Mouse (Mus musculus) NIH3T3 (cell line): ENCODE data around the gene Sun2.

Experiments used
- DNase-seq: peaks from one replicate; pipeline ENCODE4 v3.0.0-alpha.2; 2012; ENCODE audit warnings: low read depth

Gene Sun2

DNA sequence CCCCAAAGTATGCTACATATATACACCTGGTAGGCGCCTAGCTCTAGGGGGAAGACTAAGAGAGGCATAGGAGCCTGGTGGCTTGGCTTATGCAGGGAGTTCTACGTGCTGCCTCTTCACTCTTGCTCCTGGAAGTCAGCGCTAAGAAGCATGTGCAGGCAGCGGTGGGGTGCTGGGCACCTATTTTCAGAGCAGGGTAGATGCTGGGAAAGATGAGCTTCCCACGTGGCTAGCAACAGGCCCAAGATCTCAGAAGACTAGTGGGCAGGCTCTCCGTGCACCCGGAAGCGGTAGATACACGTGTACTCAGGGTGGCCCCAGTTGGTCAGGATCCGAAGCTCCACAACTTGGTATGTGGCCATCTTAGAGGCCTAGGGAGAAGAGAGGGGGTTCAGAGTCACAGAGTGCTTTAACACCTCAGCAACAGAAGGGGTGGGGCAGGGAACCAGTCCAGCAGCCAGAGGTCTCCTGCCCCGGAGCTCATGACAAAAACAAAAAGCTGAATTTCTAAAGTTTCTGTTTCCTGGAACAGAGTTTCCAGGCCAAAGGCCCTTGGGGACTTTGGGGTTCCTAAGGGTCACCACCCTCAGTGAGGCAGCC is 17.0 kb downstream of the Sun2 start:
- DNase-seq = no peak

DNA sequence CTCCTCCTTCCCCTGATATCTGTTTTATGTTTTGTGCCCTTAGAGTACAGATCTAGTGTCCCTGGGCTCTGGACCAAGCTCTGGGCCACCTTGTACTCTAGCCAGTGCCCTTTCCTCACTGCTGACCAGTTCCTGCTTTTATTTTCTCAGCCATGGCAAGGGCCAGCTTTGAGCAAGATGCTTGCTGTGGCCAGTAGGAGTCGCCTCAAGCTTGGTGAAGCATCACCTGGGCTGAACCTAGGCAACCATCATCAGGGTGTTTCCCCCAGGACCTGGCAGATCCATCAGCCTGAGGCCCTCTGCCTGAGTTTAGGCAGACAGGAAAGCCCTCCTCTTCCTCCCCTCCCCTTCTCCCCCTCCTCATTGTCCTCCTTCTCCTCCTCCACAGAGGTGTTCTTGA is 18.9 kb downstream of the Sun2 start:
- peak; percentile 57 for DNase-seq

DNA sequence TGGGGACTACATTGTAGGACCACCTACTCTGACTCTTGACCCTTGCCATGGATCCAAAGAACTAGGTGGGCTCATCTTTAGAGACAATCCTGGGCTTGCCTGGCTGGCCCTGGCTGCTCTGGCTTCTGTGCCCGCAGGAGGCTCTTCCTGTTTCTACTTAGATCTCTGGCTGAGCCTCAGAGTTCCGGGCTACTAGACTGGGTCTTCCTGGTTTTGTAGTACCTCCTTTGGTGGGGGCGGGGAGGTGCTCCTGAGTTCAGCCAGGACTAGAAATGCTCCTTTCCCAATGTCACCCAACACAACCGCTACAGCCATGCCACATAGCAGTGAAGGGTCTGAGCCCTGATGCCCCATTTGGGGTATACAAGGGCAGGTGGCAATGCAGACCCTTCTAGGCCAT is 21.5 kb downstream of the Sun2 start:
- no peak for DNase-seq

DNA sequence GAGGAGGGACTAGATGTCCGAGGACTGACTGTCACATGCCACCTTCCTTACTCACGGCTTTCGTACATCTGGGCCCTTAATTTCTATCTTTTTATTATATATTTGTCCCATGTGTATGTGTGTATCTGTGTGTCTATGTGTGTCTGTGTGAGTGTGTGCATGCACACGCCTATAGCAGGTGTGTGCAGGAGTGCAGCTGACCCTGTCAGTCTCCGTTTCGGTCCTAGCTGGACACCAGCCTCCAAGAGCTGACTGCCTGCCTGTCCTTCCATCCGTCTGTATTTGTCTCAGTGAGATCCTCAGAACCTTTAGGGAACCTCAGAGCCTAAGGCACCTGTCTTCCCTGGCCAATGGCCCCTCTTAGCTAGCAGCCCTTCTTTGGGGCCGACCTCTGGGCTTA is 22.1 kb downstream of the Sun2 start:
- DNase-seq = no peak

DNA sequence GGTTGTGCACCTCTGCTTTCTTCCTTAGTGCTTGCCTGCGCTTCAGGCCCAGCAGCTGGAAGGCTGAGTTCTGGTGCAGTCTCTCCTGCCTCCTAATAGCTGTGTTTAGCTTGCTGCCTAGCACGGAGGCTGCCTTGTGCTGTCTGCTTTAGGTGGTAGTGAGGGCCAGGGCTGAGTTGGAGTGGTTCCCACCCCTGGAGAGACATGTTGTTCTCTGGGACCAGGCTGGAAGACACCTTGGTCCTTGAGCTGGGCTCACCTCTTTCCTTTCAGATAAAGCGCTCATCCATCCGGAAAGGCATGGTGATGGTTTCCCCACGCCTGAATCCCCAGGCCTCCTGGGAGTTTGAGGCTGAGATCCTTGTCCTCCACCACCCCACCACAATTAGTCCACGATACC is 25.6 kb downstream of the Sun2 start:
- no peak for DNase-seq

DNA sequence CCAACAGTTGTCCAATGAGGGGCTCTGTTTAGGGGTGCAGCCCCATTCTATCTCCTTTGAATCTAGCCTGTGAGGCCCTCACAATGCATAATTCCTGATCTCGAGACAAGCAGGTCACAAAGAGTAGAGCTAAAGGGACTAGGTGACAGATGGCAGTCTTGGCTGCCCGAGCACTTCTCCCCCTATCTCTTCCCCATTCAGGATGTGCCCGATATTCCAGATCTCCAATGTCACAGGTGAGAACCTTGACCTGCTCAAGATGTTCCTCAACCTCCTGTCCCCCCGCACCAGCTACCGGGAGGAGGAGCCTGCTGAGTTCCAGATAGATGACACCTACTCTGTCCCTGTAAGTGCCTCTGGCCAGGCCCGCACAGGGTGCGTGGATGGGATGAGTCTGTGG is 26.7 kb downstream of the Sun2 start:
- no peak for DNase-seq

DNA sequence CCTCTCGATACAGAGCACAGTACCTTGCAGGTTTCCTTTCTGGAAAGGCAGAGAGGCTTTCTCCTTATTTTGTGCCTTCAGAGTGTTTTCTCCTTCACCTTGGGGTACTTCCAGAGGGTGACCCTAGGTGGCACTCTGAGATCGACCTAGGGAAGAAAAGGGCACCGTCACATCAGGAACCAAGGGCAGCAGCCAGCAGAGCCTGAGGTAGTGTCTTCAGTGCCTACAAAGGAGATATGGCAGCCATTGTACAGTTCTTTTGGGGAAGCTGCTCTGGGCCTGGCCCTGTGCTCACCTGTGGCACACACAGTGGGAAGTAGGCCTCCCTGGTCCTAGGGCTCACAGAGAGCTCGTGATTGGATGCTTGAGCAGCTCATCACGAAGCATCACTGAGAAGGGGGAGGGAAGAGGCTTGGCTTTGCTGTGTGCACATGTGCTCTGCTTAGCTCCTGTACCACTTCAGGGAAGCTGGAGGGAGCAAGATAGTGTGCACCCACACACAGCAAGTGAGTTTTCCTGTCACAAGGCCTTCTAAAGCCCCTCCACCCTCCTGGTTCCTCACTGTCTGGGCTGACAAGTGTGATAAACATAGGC is 34.0 kb downstream of the Sun2 start:
- no peak for DNase-seq

DNA sequence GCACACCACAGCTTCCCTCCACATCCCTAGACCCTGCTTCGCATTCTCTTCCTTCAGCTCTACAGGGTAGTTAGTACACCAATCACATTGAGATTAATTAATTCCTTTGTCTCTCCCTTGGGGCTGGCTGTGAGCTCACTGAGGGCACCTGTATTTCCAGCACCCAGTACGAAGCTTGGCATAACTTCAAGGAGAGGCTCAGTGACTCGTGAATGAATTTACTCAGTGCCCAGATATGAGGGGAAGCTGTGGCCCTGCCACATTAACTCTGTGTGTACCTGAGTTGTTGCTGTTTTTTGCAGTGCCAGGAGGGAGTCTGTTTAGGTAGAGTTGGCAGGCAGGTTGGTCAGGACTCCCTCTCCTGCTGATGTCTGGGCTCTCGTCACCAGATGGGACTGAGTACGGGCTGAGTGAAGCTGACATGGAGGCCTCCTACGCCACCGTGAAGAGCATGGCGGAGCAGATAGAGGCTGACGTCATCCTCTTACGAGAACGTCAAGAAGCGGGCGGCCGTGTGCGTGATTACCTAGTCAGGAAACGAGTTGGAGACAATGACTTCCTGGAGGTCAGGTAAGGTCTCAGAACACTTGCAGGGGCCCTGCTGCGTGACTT is 35.6 kb downstream of the Sun2 start:
- DNase-seq = no peak

DNA sequence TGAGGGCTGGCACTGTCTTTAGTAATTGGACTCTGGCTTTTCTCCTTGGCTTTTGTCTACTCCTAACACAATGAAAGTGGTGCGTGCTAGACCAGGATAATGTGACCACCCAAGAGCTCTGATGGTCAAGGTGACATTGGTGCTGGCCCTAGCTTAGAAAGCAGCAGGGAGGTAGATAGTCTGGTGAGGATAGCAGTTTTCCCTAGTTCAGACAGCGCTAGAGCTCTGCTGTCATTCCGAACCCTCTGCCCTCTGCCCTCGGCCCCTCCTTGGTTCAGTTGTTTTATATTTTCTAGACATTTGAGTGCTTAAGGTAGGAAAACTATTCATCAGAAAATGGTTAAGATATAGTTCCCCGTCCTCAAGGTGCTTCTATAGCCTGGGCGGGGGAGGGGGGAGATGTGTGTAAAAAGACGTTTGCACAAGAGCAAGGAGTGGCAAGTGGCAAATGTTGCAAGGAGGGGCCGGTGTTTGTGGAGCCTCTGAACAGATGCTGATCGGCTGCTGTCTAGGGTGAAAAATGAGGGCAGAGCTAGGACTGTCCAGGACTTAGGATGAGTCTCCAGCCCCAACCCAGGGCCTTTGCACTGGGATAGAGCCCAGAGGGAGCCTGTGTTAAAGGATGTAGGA is 44.7 kb downstream of the Sun2 start:
- no peak for DNase-seq

DNA sequence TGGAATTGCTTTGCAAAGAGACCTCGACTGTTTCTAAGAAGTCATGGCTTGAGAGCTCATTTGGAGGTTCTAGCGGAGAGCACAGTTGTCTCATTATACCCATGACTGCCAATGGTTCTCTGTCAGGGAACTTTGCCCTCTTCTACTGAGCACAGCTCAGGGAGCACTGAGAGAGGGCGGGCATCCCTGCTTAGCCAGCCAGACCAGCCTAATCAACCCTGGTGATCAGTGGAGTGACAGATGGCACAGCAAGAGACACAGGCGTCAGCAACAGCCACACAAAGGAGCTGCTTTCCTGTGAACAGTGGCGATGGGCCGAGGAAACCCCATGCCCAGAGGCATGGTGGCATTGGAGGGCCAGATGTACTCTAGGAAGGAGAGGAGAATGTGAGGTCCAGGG is 45.3 kb downstream of the Sun2 start:
- no peak for DNase-seq

DNA sequence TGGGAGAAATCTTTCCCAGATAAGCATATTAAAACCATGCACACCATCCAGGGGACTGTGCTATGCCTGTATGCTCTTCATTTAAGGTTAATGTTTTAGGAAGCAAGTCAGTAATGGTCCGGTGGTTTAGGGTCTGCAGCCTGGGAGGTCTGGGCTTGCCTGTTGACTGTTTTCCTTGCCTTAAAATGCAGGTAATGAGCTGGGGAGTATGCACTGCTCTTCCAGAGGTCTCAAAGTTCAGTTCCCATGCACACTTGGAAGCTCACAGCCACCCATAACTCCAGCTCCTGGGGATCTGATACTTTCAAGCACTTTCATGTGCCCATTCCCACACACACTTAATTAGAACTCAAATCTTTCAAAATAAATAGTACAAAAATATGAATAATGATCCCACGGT is 45.8 kb downstream of the Sun2 start:
- no peak for DNase-seq

DNA sequence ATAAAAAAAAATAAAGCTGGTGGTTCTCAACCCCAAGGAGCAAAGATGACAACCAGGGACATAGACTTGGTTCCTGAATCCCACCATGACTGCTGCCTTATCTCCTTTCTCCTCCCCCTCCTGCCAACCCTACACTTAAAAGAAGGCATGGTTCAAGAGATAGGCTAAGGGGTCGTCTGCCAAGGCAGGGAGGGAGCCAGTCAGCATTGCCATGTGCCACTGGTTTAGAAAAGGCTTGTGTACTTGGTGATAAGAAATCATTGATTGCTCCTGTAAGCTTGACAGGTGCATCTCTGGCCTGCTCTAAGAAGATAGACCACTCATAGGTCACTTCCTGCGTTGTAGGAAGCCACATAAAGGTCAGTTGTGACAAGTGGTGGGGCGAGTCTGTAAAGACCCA is 46.8 kb downstream of the Sun2 start:
- no peak for DNase-seq

DNA sequence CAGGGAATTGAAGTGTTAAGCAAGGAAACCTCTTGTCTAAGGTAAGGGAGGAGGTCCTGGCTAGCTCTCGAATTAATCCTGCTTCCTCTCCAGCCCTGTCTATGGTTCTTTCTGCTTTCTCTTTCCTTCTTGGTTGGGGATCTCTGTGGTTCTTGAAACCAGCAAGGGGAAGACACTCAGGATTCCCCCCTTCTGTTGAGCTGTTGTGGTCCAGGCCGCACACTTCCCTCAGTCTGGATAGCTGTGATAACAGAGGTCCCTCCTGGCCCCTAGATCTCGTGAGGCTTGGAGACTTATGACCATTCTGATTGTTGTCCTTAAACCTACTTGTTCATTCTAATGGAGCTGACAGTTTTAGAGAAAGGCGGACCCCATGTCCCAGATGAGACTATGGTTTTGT is 47.8 kb downstream of the Sun2 start:
- no peak for DNase-seq

DNA sequence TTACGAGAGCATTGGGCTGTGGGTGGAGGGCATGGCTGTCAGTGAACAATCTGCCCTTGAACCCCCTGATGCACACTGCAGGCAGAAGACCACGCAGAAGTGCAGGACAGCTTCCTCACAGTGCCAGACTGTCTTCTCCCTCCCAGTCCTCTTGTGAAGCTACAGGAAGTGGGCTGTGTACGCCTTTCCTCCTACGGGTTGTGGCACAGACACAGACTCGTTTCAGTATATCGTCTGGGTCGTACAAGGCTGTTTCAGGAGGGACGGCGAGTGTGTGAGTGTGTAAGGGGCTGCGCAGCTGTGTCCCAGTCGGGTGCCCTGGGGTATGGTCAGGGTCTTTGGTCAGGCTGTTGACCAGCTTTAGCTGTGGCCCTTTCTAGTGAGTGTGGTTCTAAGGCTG is 48.6 kb downstream of the Sun2 start:
- no peak for DNase-seq

DNA sequence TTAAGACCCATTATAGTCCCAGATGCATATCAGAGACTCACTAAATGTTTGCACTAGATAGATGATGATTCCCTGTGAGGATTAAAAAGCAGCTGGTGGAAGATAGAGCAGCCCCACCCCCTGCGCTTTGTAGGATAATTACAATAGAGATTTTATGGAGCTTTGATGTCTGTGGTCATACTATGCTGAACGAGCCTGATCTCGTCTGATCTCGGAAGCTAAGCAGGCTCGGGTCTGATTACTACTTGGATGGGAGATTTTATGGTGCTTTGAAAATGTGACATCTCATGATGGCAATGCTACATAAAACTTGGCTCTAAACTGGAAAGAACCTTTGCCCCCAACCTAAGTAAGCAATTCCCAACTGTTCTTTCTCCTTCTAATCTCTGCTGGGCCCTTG is 50.0 kb downstream of the Sun2 start:
- DNase-seq = no peak

DNA sequence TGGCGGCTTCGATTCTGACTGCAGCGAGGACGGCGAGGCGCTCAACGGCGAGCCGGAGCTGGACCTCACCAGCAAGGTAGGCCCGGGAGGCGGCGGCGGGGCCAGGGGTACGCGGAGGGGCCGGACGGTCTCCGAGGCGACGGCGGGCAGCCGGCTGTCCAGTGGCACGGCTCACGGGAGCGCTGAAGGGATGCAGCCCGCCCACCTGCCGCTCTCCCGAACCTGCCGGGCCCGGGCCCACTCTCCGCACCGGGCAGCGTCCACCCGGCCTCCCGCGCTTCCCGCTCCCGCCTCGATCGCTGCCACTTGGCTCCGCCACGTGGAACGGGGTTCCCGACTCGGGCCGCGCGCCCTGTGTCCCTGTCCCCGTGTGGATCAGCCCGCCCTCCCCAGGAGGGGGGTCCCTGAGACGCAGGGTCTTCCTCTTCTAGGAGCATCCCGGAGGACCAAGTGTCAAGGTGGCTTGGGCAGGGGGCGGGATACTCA is 51.3 kb downstream of the Sun2 start:
- no peak for DNase-seq

DNA sequence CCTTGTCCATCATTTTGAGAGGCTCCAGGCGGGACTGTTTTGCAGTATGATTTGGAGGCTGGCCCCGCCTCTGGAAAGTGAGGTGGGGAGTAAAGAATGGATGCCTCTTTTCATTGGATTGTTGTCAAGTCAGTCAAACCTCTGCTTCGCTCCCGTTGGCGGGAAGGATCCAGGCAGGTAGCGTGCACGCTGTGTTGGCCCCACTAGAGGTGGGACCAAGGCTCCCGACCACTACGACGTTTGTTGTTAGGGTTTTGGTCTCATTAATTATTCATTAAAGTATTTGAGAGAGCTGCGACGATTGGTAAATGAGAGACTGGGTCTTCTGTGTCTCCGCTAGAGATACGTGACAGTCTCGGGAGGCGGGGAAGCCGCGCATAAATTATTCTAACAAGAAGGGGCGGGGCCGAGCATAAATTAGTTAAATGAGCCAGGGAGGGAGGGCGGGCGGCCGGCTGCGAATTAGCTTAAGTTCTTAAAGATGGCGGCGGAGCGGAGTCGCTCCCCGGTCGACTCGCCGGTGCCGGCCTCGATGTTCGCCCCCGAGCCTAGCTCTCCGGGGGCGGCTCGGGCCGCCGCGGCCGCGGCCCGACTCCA is 51.8 kb downstream of the Sun2 start, which contains the start of gene Gtpbp1:
TSS of gene Gtpbp1 (plus strand) at position 420 of the 597 bp plus-strand sequence.
- peak; percentile 100 for DNase-seq

DNA sequence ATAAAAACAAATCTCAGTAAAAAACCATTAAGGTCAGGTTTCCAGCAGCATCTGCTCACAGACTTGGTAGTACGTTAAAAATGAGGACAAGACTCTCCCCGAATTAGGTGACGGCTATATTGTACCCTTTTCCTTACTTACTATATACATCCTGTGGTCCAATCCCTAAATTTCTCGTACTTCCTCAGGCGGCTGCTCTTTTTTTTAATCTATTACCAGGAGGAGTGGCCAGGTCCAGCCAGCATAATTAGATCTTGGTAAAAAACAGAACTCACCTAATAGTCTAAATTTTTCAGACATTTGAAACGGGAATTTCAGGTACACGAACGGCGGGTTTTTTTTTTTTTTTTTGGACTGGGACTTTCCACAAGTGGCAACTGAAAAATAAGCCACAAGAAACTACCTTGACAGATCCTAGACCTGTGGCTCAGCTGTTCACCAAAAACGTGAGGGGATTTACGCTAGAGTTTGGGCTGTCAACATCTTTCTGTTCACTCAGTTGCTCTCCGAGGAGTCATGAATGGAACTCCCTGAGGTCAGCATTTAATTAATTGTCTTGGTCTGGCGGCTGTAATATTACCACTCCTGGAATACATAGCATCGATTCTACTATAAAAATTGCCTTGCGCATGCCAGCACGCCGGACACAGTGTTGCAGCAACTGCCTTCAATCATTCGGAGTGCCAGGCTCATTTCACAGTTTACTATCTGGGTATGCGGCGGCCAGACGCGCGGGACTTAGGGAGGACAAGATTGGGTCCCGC is 52.5 kb downstream of the Sun2 start:
- DNase-seq = no peak

DNA sequence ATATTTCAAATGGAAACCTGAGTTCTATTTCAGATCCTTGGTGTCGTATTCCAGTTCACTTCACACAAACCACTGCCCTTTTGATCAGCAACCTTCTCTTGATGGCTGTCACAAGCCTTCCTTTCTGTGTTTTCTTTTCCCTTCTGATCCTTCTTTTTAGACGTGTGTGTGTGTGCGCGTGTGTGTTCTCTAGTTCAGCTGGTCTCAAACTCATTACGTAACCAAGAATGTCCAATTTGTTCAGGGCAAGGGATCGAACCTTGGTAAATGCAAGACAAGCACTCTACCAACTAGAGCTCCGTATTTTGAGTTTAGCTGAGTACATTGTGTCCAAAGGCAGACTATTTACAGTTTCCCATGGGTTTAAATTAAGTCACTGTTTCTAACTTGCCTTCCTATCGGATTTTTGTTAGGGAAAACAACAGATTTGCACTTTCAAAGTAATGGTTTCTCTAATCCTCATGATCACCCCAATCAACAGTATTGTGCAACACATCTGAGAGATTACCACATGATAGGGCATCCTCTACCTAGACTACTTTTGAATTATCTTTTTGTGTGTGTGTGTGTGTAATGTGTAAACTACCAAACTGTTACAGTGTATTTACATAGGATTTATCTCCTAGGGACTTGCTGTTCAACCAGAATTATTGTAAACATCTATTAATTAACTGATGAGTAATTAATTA is 53.9 kb downstream of the Sun2 start:
- no peak for DNase-seq

DNA sequence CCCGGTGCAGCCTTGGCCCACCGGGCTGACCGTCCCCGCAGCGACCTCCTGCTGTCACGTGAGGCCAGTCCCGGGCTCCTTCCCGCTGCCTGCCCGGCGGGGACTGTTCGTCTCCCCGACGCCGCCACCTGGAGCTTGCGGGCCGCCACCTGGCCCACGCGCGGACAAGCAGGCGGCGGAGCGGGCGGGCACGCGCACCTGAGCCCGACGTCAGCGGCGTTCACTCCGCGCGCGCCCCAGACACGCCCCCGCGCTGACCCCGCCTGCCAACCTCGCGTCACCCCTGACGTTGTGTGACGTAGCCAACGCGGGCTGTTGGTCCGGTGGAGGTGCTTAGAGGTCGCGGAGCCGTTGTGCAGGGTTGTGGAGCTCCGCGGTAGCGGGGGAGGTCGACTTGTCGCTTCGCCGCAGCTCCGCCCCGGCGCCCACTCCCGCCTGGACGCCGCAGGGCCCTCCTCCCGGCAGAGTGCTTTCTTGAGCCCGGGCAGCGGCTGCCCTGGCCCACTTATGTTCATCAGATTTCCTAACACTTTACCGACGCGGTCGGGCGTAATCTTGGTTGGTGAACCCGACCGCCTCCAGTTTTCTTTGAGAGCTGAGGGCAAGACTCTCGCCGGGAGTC is 54.6 kb downstream of the Sun2 start, which contains the start of gene Josd1:
TSS of gene Josd1 (minus strand) at position 274 of the 622 bp plus-strand sequence.
- DNase-seq = peak; percentile 96

DNA sequence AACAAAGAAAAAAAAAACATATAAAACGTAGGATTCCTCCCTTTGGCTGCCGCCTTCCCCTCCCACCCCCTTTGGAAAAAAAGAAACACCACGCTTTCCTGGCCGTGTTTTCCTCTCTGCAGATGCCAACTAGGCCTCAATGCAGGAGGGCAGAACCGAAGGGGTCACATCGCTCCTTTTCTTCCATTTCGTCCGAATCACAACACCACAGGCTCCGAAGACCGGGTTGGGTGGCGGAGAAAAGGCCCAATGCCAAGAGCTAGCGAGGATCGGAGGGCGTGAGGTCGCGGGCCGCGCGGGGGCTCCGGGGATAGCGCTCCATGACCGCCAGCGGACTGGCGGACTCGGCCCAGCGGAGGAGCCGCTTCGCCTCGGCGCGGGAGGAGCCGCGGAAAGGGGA is 55.2 kb downstream of the Sun2 start:
- peak; percentile 57 for DNase-seq
